Mouse (Mus musculus): ENCODE measurements around the gene Rnase13. TPM values are rescaled to one million over a fixed set of nuclear protein-coding genes. Genes with fewer than 3 reads are reported as not detected.

The Rnase13 gene
- polyA plus RNA-seq, 1 experiment, result not detected

DNA sequence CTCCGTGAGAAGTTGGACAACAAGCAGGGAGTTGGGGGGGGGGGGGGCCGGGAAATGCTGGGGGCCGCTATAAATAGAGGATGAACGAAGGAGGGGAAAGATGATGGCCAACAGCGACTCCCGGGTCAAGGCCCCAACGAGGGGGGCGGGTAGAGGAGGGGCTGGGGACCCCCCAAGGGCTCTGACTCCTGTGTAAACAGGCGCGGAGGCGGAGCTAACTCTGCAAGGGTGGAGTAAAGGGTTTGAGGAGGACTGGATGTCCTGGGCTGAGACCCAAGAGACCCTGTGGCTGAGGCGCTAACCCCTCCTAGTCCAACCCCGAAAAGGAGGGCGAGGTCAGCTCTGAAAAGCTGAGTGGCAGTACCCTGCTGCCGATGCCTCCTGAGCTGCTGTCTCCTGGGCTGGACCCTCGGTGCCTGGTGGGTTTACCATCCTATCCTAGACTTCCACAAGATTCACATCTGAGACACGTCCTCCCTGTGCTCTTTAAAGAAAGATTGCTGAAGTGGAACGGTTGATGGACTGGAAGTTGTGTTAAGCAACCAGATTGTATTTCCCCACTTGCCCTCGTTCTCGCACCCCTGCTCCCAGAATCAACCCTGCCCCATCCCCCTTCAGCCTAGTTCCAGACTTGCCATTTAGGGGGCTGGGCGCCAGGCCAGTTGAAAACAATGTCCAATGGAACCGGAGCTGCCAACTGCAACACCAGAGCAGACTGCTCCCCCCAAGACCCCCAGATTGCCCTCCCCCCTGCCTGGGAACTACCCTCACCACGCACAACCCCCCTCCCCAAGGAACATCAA is 8.4 kb downstream of the Rnase13 start, which contains the start of gene Ndrg2:
Gene Ndrg2 (minus strand): TSS at position 199 of the 803 bp plus-strand sequence.
- peaks cover 12% of the 10 kb centered on the region for H3K27me3 ChIP-seq (ENCODE audit: control insufficient read depth, insufficient read depth, low read length)
- WGBS, result 11% methylated on average over 23 of the region's 23 CpGs
- TF ChIP-seq POLR2A (IDR thresholded peaks at IDR 0.05; ENCODE audit: low read depth, low read length) (no peak), CTCF (IDR thresholded peaks at IDR 0.05; ENCODE audit: extremely low read depth, insufficient read depth, insufficient read length, insufficient replicate concordance) (no peak)
- no peaks in the 10 kb centered on the region for H3K36me3 ChIP-seq (ENCODE audit: control insufficient read depth, insufficient read depth, low read length)
- DNase-seq (ENCODE audit: low read depth in 1 of 2, low spot score in 2 of 2), result peak in 1 of 2 experiments; percentile 10
- peak within 1 kb of the TSS; percentile 94 for H3K27ac ChIP-seq (ENCODE audit: insufficient read depth, low read length)
- peak within 1 kb of the TSS; percentile 66 for H3K4me3 ChIP-seq (ENCODE audit: extremely low read depth, insufficient read depth, insufficient read length)
- H3K4me1 ChIP-seq (ENCODE audit: control insufficient read depth, insufficient read depth, insufficient read length), result peaks cover 3% of the 10 kb centered on the region

- 2% methylated on average over 58 of the region's 58 CpGs for WGBS
- Histone ChIP-seq H3K4me3 (ENCODE audit: extremely low read depth, insufficient read depth, insufficient read length) (peak overlapping the region; percentile 66), H3K4me1 (ENCODE audit: control insufficient read depth, insufficient read depth, insufficient read length) (peaks cover 3% of the 10 kb centered on the region), H3K36me3 (ENCODE audit: control insufficient read depth, insufficient read depth, low read length) (no peaks in the 10 kb centered on the region), H3K27me3 (ENCODE audit: control insufficient read depth, insufficient read depth, low read length) (peaks cover 12% of the 10 kb centered on the region), H3K27ac (ENCODE audit: insufficient read depth, low read length) (peak overlapping the region; percentile 94)
- DNase-seq (ENCODE audit: low read depth in 1 of 2, low spot score in 2 of 2), result peak; percentile 62 to 67
- TF ChIP-seq CTCF (IDR thresholded peaks at IDR 0.05; ENCODE audit: extremely low read depth, insufficient read depth, insufficient read length, insufficient replicate concordance) (no peak), POLR2A (IDR thresholded peaks at IDR 0.05; ENCODE audit: low read depth, low read length) (0 out of 2 replicates have a peak, but pooled peaks have one; percentile 9)
These were observed 9.3 kb downstream of the Rnase13 start for GRCm38 (mm10) chr14:51913062-51913959.

DNA sequence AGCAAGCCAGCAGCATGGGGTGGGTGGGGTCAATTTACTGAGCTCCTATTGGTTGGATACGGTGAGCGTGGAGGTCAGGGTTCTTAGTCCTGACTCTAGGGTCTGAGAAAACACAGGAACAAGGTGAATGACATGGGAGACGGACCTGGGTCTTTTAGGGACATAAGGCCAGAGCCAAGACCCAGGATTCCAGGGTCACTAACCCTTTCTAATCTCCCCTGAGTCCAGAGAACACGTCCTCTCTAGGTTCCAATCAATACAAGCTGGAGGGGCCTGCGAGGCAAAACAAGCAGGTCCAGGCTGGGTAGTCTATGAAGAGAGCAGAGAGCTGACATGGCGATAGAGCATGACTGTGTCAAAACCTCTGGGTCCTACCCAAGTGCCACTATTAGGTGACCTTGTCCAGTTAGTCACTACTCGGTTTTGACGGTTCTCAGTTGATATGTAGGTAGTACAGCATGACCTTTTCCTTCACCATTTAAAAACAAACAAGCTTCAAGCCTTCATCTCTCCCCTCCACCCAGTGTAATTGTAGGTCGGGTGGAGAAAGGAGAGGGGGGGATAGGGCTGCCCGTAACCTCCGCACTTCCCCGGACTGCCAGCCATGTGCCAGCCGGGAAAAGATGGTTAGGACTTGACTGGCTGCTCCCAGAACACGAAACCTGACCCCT is 10.0 kb downstream of the Rnase13 start:
- Histone ChIP-seq H3K4me1 (ENCODE audit: control insufficient read depth, insufficient read depth, insufficient read length) (peaks cover 3% of the 10 kb centered on the region), H3K36me3 (ENCODE audit: control insufficient read depth, insufficient read depth, low read length) (no peaks in the 10 kb centered on the region), H3K27ac (ENCODE audit: insufficient read depth, low read length) (no peak overlapping the region), H3K27me3 (ENCODE audit: control insufficient read depth, insufficient read depth, low read length) (peaks cover 12% of the 10 kb centered on the region), H3K4me3 (ENCODE audit: extremely low read depth, insufficient read depth, insufficient read length) (peak overlapping the region; percentile 66)
- 29% methylated on average over 14 of the region's 14 CpGs for WGBS
- no peak for DNase-seq (ENCODE audit: low read depth in 1 of 2, low spot score in 2 of 2)
- no peak for TF ChIP-seq CTCF (IDR thresholded peaks at IDR 0.05; ENCODE audit: extremely low read depth, insufficient read depth, insufficient read length, insufficient replicate concordance)
- no peak for TF ChIP-seq POLR2A (IDR thresholded peaks at IDR 0.05; ENCODE audit: low read depth, low read length)

GRCm38 (mm10) chr14:51911301-51911700 is 11.3 kb downstream of the Rnase13 start:
- no peak for DNase-seq (ENCODE audit: low read depth in 1 of 2, low spot score in 2 of 2)
- H3K27ac ChIP-seq (ENCODE audit: insufficient read depth, low read length), result no peak overlapping the region

DNA sequence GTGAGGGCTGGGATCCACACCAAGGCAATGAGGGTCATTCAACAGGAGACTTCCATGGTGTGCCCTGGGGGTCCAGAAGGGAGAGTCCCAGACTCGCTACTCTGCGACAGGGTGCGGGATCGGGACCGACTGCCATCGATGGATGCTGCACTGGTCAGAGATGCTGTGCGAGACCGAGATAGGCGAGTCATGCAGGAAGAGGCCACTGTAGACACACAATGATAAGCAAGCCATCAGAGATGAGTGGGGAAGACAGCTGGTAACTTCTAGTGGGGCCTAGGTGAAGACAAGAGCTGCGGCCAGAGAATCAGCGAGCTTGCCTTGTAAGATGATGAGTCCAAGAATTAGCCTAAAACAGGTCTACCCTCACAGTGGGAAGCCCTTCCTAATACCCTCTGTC is 16.5 kb downstream of the Rnase13 start:
- Histone ChIP-seq H3K27me3 (ENCODE audit: control insufficient read depth, insufficient read depth, low read length) (no peaks in the 10 kb centered on the region), H3K27ac (ENCODE audit: insufficient read depth, low read length) (no peak overlapping the region), H3K4me1 (ENCODE audit: control insufficient read depth, insufficient read depth, insufficient read length) (no peaks in the 10 kb centered on the region), H3K4me3 (ENCODE audit: extremely low read depth, insufficient read depth, insufficient read length) (no peak overlapping the region), H3K36me3 (ENCODE audit: control insufficient read depth, insufficient read depth, low read length) (no peaks in the 10 kb centered on the region)
- DNase-seq (ENCODE audit: low read depth in 1 of 2, low spot score in 2 of 2), result no peak
- WGBS, result 91% methylated on average over 11 of the region's 11 CpGs
- TF ChIP-seq POLR2A (IDR thresholded peaks at IDR 0.05; ENCODE audit: low read depth, low read length) (no peak), CTCF (IDR thresholded peaks at IDR 0.05; ENCODE audit: extremely low read depth, insufficient read depth, insufficient read length, insufficient replicate concordance) (no peak)

More at GRCm38 (mm10) chr14:51911301-51911700, 11.3 kb downstream of the Rnase13 start:
- peaks cover 3% of the 10 kb centered on the region for H3K4me1 ChIP-seq (ENCODE audit: control insufficient read depth, insufficient read depth, insufficient read length)
- no peaks in the 10 kb centered on the region for H3K36me3 ChIP-seq (ENCODE audit: control insufficient read depth, insufficient read depth, low read length)
- TF ChIP-seq POLR2A (IDR thresholded peaks at IDR 0.05; ENCODE audit: low read depth, low read length), result no peak
- TF ChIP-seq CTCF (IDR thresholded peaks at IDR 0.05; ENCODE audit: extremely low read depth, insufficient read depth, insufficient read length, insufficient replicate concordance), result no peak
- H3K27me3 ChIP-seq (ENCODE audit: control insufficient read depth, insufficient read depth, low read length), result peaks cover 12% of the 10 kb centered on the region
- H3K4me3 ChIP-seq (ENCODE audit: extremely low read depth, insufficient read depth, insufficient read length), result no peak overlapping the region
- WGBS, result 85% methylated on average over 10 of the region's 10 CpGs

DNA sequence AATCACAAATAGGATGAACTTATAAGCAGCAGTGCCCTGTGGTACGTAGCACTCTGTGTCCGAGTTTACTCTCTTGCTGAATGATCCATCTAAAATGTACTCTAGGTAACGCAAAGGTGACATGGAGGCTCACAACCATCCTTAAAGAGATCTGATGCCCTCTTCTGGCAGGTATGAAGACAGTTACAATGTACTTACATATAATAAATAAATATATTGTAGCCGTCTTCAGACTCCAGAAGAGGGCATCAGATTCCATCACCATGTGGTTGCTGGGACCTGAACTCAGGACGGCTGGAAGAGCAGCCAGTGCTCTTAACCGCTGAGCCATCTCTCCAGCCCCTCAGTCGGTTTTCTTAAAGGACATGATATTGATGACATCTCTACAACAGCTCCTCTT is 17.9 kb downstream of the Rnase13 start:
- Histone ChIP-seq H3K36me3 (ENCODE audit: control insufficient read depth, insufficient read depth, low read length) (no peaks in the 10 kb centered on the region), H3K27ac (ENCODE audit: insufficient read depth, low read length) (no peak overlapping the region), H3K4me1 (ENCODE audit: control insufficient read depth, insufficient read depth, insufficient read length) (no peaks in the 10 kb centered on the region), H3K27me3 (ENCODE audit: control insufficient read depth, insufficient read depth, low read length) (no peaks in the 10 kb centered on the region), H3K4me3 (ENCODE audit: extremely low read depth, insufficient read depth, insufficient read length) (no peak overlapping the region)
- no peak for DNase-seq (ENCODE audit: low read depth in 1 of 2, low spot score in 2 of 2)
- 62% methylated on average over 7 of the region's 7 CpGs for WGBS
- TF ChIP-seq CTCF (IDR thresholded peaks at IDR 0.05; ENCODE audit: extremely low read depth, insufficient read depth, insufficient read length, insufficient replicate concordance) (no peak), POLR2A (IDR thresholded peaks at IDR 0.05; ENCODE audit: low read depth, low read length) (no peak)
